Mouse (Mus musculus) adrenal gland (tissue): ENCODE data around the gene Robo1.

Experiments
- intact Hi-C: fragments of 180-260 bp; cut with DNase I; formaldehyde crosslinking; loops from one replicate; pipeline ENCODE4 v1.15.1; 2025

Gene Robo1

GRCm38 (mm10) chr16:72800788-72801187 lies 492.7 kb downstream of the Robo1 start:
- intact Hi-C loops: no loop called here

GRCm38 (mm10) chr16:72808351-72808750 lies 500.2 kb downstream of the Robo1 start:
- intact Hi-C loops: no loop called here

- intact Hi-C loops: loop anchor here (10.0 kb wide), 1 partner anchor 116 kb away; no protein-coding TSS in a partner anchor
These were observed 502.8 kb downstream of the Robo1 start for GRCm38 (mm10) chr16:72810942-72811341.

- intact Hi-C loops: loop anchor here (10.0 kb wide), 1 partner anchor 117 kb away; no protein-coding TSS in a partner anchor
These were observed 503.4 kb downstream of the Robo1 start for GRCm38 (mm10) chr16:72811494-72811893.

- intact Hi-C loops: loop anchor here (10.0 kb wide), 1 partner anchor 117 kb away; no protein-coding TSS in a partner anchor
These were observed 503.8 kb downstream of the Robo1 start for GRCm38 (mm10) chr16:72811908-72812307.

- intact Hi-C loops: no loop called here
These were observed 520.3 kb downstream of the Robo1 start for GRCm38 (mm10) chr16:72828381-72828780.

- intact Hi-C loops: no loop called here
These were observed 521.4 kb downstream of the Robo1 start for GRCm38 (mm10) chr16:72829530-72829929.

- intact Hi-C loops: no loop called here
These were observed 522.4 kb downstream of the Robo1 start for GRCm38 (mm10) chr16:72830394-72831056.

- intact Hi-C loops: no loop called here
These were observed 526.2 kb downstream of the Robo1 start for GRCm38 (mm10) chr16:72834266-72834665.

- intact Hi-C loops: no loop called here
These were observed 530.9 kb downstream of the Robo1 start for GRCm38 (mm10) chr16:72839031-72839430.

GRCm38 (mm10) chr16:72841066-72841465 lies 533.0 kb downstream of the Robo1 start:
- intact Hi-C loops: no loop called here

GRCm38 (mm10) chr16:72854101-72854500 lies 546.0 kb downstream of the Robo1 start:
- intact Hi-C loops: no loop called here

- intact Hi-C loops: no loop called here
These were observed 546.9 kb downstream of the Robo1 start for GRCm38 (mm10) chr16:72854809-72855503.

GRCm38 (mm10) chr16:72861707-72862277 lies 553.7 kb downstream of the Robo1 start:
- intact Hi-C loops: no loop called here

- intact Hi-C loops: no loop called here
These were observed 557.9 kb downstream of the Robo1 start for GRCm38 (mm10) chr16:72866011-72866410.

GRCm38 (mm10) chr16:72874934-72875732 lies 567.0 kb downstream of the Robo1 start:
- intact Hi-C loops: no loop called here

GRCm38 (mm10) chr16:72888108-72888507 lies 580.0 kb downstream of the Robo1 start:
- intact Hi-C loops: no loop called here

GRCm38 (mm10) chr16:72889401-72889800 lies 581.3 kb downstream of the Robo1 start:
- intact Hi-C loops: no loop called here

- intact Hi-C loops: no loop called here
These were observed 589.0 kb downstream of the Robo1 start for GRCm38 (mm10) chr16:72897125-72897524.

- intact Hi-C loops: no loop called here
These were observed 600.8 kb downstream of the Robo1 start for GRCm38 (mm10) chr16:72908895-72909294.

GRCm38 (mm10) chr16:72913134-72913533 lies 605.0 kb downstream of the Robo1 start:
- intact Hi-C loops: no loop called here
